Mouse (Mus musculus) limb, embryonic 12.5 days (tissue): ENCODE measurements at regions not wholly inside any gene's neighbourhood (a gene's known extent, or its start where the extent isn't known, plus 50 kb on each side); places are given as distances from the start of the nearest gene placed in this dataset.

Source experiments
- ATAC-seq: fragments of 200-750 bp; cut with Nextera tagmentation; 2 replicates; pipeline ENCODE4 v1.8.0; 2017; ENCODE audit warnings: low read depth, moderate TSS enrichment; ENCODE audit not compliant: insufficient number of reproducible peaks, insufficient read depth, low FRiP score, low TSS enrichment
- H3K27ac ChIP-seq: fragments of 300-500 bp; sonication (generic); 2 replicates; pipeline ENCODE4 v1.5.1; 2016; ENCODE audit warnings: mild to moderate bottlenecking, moderate library complexity
- H3K27me3 ChIP-seq: fragments of 300-500 bp; sonication (generic); 2 replicates; pipeline ENCODE4 v1.6.1; 2016; ENCODE audit warnings: mild to moderate bottlenecking, moderate library complexity
- H3K36me3 ChIP-seq: fragments of 300-500 bp; sonication (generic); 2 replicates; pipeline ENCODE4 v1.6.1; 2016; ENCODE audit warnings: mild to moderate bottlenecking, moderate library complexity
- H3K4me1 ChIP-seq: fragments of 300-500 bp; sonication (generic); replicated peaks from 2 replicates; pipeline ENCODE4 v1.6.1; 2016
- H3K4me2 ChIP-seq: fragments of 300-500 bp; sonication (generic); 2 replicates; pipeline ENCODE4 v1.6.1; 2016; ENCODE audit warnings: mild to moderate bottlenecking, moderate library complexity
- H3K4me3 ChIP-seq: fragments of 300-500 bp; sonication (generic); replicated peaks from 2 replicates; pipeline ENCODE4 v1.5.1; 2016; ENCODE audit warnings: mild to moderate bottlenecking
- H3K9ac ChIP-seq: fragments of 300-500 bp; sonication (generic); replicated peaks from 2 replicates; pipeline ENCODE4 v1.6.1; 2016; ENCODE audit warnings: mild to moderate bottlenecking, moderate library complexity
- H3K9me3 ChIP-seq: fragments of 300-500 bp; sonication (generic); 2 replicates; pipeline ENCODE4 v1.6.1; 2016; ENCODE audit warnings: mild to moderate bottlenecking, moderate library complexity
- WGBS: fragments of 180-500 bp; shearing (Covaris S2); methylation state at CpG from one replicate; pipeline ENCODE4 v1.1.7; 2016; 5-methylcytosine and 5-hydroxymethylcytosine counted together

DNA sequence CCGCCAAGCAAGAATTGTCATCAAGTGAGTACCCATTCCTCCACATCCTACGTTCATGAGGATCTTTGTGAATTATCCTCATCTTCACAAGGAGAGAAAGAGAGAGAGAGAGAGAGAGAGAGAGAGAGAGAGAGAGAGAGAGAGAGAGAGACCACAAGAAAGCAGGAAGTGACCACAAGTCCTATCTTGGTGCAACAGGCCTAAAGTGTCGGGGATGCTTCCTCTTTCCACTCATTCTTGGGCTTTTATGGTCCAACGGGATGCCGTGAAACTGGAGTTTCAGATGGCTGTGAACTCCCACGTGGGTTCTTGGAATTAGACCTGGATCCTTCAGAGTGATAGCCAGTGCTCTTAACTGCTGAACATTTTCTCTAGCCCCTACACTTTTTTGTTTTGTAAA, 53.1 kb upstream of the Rai14 start:
- Histone ChIP-seq H3K36me3 (no peaks in the 10 kb centered on the region), H3K27ac (no peak overlapping the region), H3K9me3 (no peaks in the 10 kb centered on the region), H3K4me1 (peaks cover 17% of the 10 kb centered on the region), H3K27me3 (no peaks in the 10 kb centered on the region), H3K4me2 (no peak overlapping the region), H3K4me3 (no peak overlapping the region), H3K9ac (no peak overlapping the region)
- 80% methylated on average over 6 of the region's 6 CpGs for WGBS
- ATAC-seq, result no peak

DNA sequence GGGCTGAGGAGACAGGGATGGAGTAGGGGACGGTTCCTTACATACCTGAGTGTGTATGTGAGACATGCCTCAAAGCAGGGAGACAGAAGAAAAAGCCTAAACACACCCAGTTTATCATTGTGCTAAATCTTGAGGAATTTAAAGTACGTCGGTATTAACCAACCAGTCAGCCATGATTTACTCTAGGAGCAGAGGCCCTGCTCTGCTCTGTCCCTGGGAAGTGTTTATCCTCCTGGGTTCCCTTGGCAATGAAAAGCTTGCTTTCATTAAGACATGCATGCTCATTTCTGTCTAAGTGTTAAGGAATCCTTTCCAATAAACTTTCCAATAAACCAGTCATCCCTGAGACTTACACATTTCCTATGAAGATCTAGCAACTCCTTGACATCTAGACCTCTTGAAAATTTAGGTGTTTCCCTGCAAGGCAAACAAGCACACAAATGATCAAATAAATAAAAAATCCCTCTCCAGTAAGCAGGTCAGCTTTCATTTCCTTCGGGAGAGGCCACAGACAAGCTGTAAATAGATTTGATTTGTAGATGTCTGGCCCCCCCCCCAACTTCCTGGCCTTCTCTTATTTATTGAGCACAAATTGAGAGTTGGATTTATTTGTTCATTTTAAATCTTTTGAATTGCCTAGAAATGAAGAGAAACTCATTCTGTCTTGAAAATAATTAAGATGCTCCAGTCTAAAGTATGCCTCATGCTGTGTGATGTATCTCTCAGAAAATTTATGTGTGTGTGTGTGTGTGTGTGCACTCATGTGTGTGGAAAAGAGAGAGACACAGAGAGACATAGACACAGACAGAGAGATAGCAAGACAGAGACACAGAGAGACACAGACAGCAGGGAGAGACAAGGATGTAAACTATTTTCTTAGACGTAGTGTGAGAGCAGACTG, 56.2 kb upstream of the Rai14 start:
- 29% methylated on average over 5 of the region's 5 CpGs for WGBS

GRCm38 (mm10) chr15:10771311-10771690, 56.9 kb upstream of the Rai14 start:
- Histone ChIP-seq H3K9me3 (no peaks in the 10 kb centered on the region), H3K4me3 (no peak overlapping the region), H3K4me2 (no peak overlapping the region), H3K27ac (no peak overlapping the region), H3K9ac (no peak overlapping the region), H3K27me3 (no peaks in the 10 kb centered on the region), H3K4me1 (0 out of 2 replicates have a peak, but pooled peaks cover 7% of the 10 kb centered on the region), H3K36me3 (no peaks in the 10 kb centered on the region)
- 24% methylated on average over 4 of the region's 4 CpGs for WGBS
- no peak for ATAC-seq

More for the DNA sequence above, 56.2 kb upstream of the Rai14 start:
- H3K9ac ChIP-seq, result no peak overlapping the region
- no peak for ATAC-seq
- H3K27me3 ChIP-seq, result no peaks in the 10 kb centered on the region
- no peaks in the 10 kb centered on the region for H3K9me3 ChIP-seq
- H3K27ac ChIP-seq, result no peak overlapping the region
- H3K4me2 ChIP-seq, result no peak overlapping the region
- H3K4me3 ChIP-seq, result no peak overlapping the region
- no peaks in the 10 kb centered on the region for H3K36me3 ChIP-seq
- 0 out of 2 replicates have a peak, but pooled peaks cover 7% of the 10 kb centered on the region for H3K4me1 ChIP-seq

DNA sequence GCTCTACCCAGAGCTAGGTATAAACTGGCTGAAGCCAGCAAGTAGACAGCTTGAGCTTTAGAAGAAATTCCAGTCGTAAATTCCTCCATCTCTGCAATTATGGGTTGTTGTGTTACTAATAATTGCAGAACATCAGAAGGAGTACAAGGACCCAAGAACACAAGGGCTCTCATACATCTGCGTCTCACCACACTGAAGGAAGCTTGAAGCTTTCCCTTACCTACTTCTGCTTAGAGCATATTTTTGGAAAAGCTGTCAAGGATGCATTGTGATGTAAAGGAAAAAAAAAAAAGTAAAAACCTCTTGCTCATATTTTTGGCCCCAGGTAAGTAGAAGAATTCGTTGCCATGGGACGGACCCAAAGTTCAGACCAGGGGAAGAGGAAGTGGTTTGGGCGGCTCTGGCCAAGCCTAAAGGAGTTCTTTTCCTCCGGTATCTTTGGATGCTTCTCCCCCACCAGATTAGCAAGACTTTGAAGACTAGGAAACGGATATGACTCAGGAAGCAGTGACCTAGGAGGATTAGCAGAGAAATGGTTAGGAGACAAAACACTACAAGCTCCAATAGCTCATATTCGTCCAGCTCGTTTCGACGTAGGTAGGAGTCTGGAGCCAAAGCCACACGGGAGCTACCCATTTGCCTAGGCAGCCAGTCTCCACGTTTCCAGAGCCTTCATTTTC, 65.7 kb upstream of the Rai14 start:
- no peaks in the 10 kb centered on the region for H3K4me1 ChIP-seq
- H3K4me2 ChIP-seq, result no peak overlapping the region
- ATAC-seq, result no peak
- 82% methylated on average over 13 of the region's 13 CpGs for WGBS
- no peaks in the 10 kb centered on the region for H3K36me3 ChIP-seq
- H3K9me3 ChIP-seq, result no peaks in the 10 kb centered on the region
- H3K9ac ChIP-seq, result no peak overlapping the region
- no peaks in the 10 kb centered on the region for H3K27me3 ChIP-seq
- no peak overlapping the region for H3K4me3 ChIP-seq
- no peak overlapping the region for H3K27ac ChIP-seq

DNA sequence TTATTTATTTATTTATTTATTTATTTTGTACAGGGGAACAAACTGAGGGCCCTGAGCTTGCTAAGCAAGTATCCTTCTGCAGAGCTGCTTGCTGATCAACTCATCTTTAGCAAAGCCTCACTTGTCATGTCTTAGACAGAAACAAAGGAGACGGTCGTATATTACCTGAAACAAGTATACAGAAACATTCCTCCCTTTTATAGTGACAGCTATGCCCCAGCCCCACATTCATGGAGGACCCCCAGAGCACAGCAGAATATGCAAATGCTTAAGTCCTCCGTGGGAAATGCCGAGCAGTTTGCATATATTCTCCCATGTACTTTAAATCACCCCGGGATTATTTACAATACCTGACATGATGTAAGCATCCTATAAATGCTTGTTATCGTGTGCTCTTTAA, 74.9 kb upstream of the Rai14 start:
- H3K27me3 ChIP-seq, result no peaks in the 10 kb centered on the region
- no peaks in the 10 kb centered on the region for H3K9me3 ChIP-seq
- H3K4me3 ChIP-seq, result no peak overlapping the region
- 68% methylated on average over 6 of the region's 6 CpGs for WGBS
- no peak overlapping the region for H3K27ac ChIP-seq
- ATAC-seq, result no peak
- no peak overlapping the region for H3K4me2 ChIP-seq
- H3K36me3 ChIP-seq, result no peaks in the 10 kb centered on the region
- no peak overlapping the region for H3K9ac ChIP-seq
- H3K4me1 ChIP-seq, result no peaks in the 10 kb centered on the region; the same call in 1 of the 2 replicates

DNA sequence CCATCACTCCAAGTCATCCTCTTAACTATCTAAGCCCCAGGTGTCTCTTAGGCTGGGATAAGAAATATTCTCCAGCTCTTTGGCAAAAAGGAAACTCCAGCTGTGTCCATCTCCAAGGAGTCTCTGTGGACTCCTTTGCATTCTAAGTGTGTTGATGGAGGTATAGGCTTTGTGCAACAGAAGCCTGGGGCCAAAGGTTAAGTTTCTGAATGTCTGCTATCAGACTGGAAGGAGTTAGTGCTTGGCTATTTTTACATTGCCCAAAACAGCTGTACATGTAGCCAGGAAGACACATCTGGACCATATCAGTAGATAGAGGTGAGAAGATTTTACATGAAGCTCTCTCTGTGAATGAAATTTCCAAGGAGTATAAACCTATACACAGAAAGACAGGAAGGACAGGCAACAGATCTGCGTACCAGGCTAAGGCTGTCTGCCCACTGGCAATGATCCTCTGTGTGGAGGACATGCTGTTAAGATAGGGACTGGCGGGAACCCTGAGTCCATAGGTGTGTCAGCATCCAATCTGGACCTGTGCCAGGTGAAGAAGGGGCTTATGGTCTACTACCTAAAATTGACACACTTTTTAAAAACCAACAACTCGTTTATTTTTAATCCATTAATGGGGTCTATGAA, 76.6 kb upstream of the Rai14 start:
- no peak for ATAC-seq
- WGBS, result 68% methylated on average over 3 of the region's 3 CpGs
- no peaks in the 10 kb centered on the region; the same call in 1 of the 2 replicates for H3K4me1 ChIP-seq
- no peak overlapping the region for H3K9ac ChIP-seq
- H3K36me3 ChIP-seq, result no peaks in the 10 kb centered on the region
- no peak overlapping the region for H3K4me3 ChIP-seq
- no peaks in the 10 kb centered on the region for H3K27me3 ChIP-seq
- no peaks in the 10 kb centered on the region for H3K9me3 ChIP-seq
- H3K4me2 ChIP-seq, result no peak overlapping the region
- H3K27ac ChIP-seq, result no peak overlapping the region

- H3K36me3 ChIP-seq, result no peaks in the 10 kb centered on the region
- no peaks in the 10 kb centered on the region for H3K27me3 ChIP-seq
- H3K4me1 ChIP-seq, result no peaks in the 10 kb centered on the region; the same call in 1 of the 2 replicates
- no peak overlapping the region for H3K4me3 ChIP-seq
- 53% methylated on average over 3 of the region's 3 CpGs for WGBS
- H3K9ac ChIP-seq, result no peak overlapping the region
- H3K27ac ChIP-seq, result no peak overlapping the region
- no peak overlapping the region for H3K4me2 ChIP-seq
- ATAC-seq, result no peak
- no peaks in the 10 kb centered on the region for H3K9me3 ChIP-seq
These were observed 77.2 kb upstream of the Rai14 start for GRCm38 (mm10) chr15:10791516-10792112.

DNA sequence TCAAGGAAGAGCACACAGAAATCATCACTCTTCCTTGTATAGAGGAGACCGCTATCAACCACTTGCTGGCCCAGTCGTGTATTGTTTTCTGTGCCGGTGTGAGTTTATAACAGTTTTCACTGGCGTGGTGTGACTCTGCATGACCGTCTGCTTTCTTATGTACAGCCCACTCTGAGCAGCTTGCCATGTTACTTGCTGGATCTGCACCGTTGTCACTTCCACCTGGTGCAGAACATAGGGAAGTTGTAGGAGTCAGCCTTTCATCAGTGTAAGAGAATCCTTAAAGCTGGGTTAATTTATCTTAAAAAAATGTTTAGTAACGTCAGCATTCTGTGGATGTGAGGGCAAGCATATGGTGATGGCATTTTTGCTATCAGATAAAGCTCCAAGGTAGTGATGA, 77.7 kb upstream of the Rai14 start:
- Histone ChIP-seq H3K4me1 (no peaks in the 10 kb centered on the region; the same call in 1 of the 2 replicates), H3K36me3 (no peaks in the 10 kb centered on the region), H3K9me3 (no peaks in the 10 kb centered on the region), H3K27me3 (no peaks in the 10 kb centered on the region), H3K9ac (no peak overlapping the region), H3K4me2 (no peak overlapping the region), H3K27ac (no peak overlapping the region), H3K4me3 (no peak overlapping the region)
- WGBS, result 75% methylated on average over 7 of the region's 7 CpGs
- ATAC-seq, result no peak

GRCm38 (mm10) chr15:10795126-10795792, 80.8 kb upstream of the Rai14 start:
- Histone ChIP-seq H3K27ac (no peak overlapping the region), H3K27me3 (no peaks in the 10 kb centered on the region), H3K4me1 (no peaks in the 10 kb centered on the region; the same call in 1 of the 2 replicates), H3K4me3 (no peak overlapping the region), H3K9ac (no peak overlapping the region), H3K4me2 (no peak overlapping the region), H3K9me3 (no peaks in the 10 kb centered on the region), H3K36me3 (no peaks in the 10 kb centered on the region)
- 94% methylated on average over 7 of the region's 7 CpGs for WGBS
- no peak for ATAC-seq

DNA sequence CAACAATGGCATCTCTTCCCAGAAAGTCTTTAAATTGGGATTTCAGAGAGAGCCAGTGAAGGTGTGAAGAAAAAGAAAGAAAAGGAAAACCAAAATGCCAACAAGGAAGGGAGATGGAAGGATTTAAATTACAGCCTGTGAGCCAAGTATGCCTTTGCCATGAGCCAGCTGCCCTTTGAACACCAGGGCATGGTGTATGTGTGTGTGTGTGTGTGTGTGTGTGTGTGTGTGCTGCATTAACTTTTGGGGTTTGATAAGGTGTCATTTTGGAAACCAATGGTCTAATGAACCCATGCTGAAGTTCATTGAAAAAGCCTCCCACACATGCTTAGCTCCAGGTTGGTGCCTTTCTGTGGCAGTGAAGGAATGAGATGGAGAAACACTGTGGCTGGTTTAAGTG, 85.2 kb upstream of the Rai14 start:
- no peaks in the 10 kb centered on the region for H3K4me1 ChIP-seq
- H3K36me3 ChIP-seq, result no peaks in the 10 kb centered on the region
- no peaks in the 10 kb centered on the region for H3K27me3 ChIP-seq
- H3K4me2 ChIP-seq, result no peak overlapping the region
- H3K4me3 ChIP-seq, result no peak overlapping the region
- ATAC-seq, result no peak
- no peak overlapping the region for H3K9ac ChIP-seq
- no peak overlapping the region for H3K27ac ChIP-seq
- H3K9me3 ChIP-seq, result no peaks in the 10 kb centered on the region
